Mouse (Mus musculus) MEL (cell line): Measurements from ENCODE around the gene Igf1r. TPM values are rescaled to one million over a fixed set of nuclear protein-coding genes. Genes with fewer than 3 reads are reported as not detected.

Source experiments
- DNase-seq: peaks from one replicate; pipeline ENCODE4 v3.0.0; 2011; ENCODE audit warnings: low read depth, low spot score
- H3K27ac ChIP-seq: 2 replicates; pipeline ENCODE4 v1.5.1; 2012; ENCODE audit warnings: low read depth, mild to moderate bottlenecking, control low read depth, low read length, moderate library complexity; ENCODE audit not compliant: control insufficient read depth
- H3K27me3 ChIP-seq, 2 experiments: fragments of 150-350 bp in 1 of 2; sonication (generic) in 1 of 2; 2 replicates each; pipeline ENCODE4 v1.6.1; 2012; ENCODE audit warnings: low read length in 2 of 2, mild to moderate bottlenecking in 2 of 2, improper control_type of control experiment in 1 of 2, moderate library complexity in 1 of 2; ENCODE audit not compliant: insufficient read depth in 2 of 2, control insufficient read depth in 1 of 2
- H3K36me3 ChIP-seq, 2 experiments: 2 replicates each; pipeline ENCODE4 v1.6.1; 2012 to 2014; ENCODE audit warnings: low read length in 2 of 2, improper control_type of control experiment in 1 of 2, inconsistent platforms in 1 of 2, mild to moderate bottlenecking in 1 of 2; ENCODE audit not compliant: insufficient read depth in 2 of 2, control insufficient read depth in 1 of 2
- H3K4me1 ChIP-seq, 2 experiments: fragments of 150-350 bp in 1 of 2; sonication (generic) in 1 of 2; 2 replicates each; pipeline ENCODE4 v1.6.1; 2012; ENCODE audit warnings: low read length in 2 of 2, improper control_type of control experiment in 1 of 2, mild to moderate bottlenecking in 1 of 2; ENCODE audit not compliant: insufficient read depth in 2 of 2, control insufficient read depth in 1 of 2
- H3K4me3 ChIP-seq, 2 experiments: fragments of 150-350 bp in 1 of 2; sonication (generic) in 1 of 2; 2 replicates each; pipeline ENCODE4 v1.5.1; 2012; ENCODE audit warnings: low read depth in 2 of 2, low read length in 2 of 2, mild to moderate bottlenecking in 2 of 2, moderate library complexity in 2 of 2, control low read depth in 1 of 2, improper control_type of control experiment in 1 of 2; ENCODE audit not compliant: control insufficient read depth in 1 of 2, insufficient read depth in 1 of 2
- H3K79me2 ChIP-seq: 2 replicates; pipeline ENCODE4 v1.6.1; 2012; ENCODE audit warnings: mild to moderate bottlenecking, low read length, moderate library complexity; ENCODE audit not compliant: control insufficient read depth, poor library complexity, insufficient read depth
- H3K9ac ChIP-seq: 2 replicates; pipeline ENCODE4 v1.6.1; 2012; ENCODE audit warnings: low read depth, mild to moderate bottlenecking, control low read depth, low read length, moderate library complexity; ENCODE audit not compliant: control insufficient read depth, poor library complexity, severe bottlenecking
- H3K9me3 ChIP-seq: fragments of 150-350 bp; sonication (generic); replicated peaks from 2 replicates; pipeline ENCODE4 v1.6.1; 2012; ENCODE audit warnings: mild to moderate bottlenecking, low read length, improper control_type of control experiment, moderate library complexity; ENCODE audit not compliant: insufficient read depth
- BHLHE40 ChIP-seq: IDR thresholded peaks from 2 replicates; pipeline ENCODE4 v1.6.1; 2012; ENCODE audit warnings: low read depth, mild to moderate bottlenecking, inconsistent platforms, low read length, improper control_type of control experiment, borderline replicate concordance
- CHD1 ChIP-seq: IDR thresholded peaks from 2 replicates; pipeline ENCODE4 v1.6.1; 2012; ENCODE audit warnings: low read depth, mild to moderate bottlenecking, inconsistent platforms, low read length, improper control_type of control experiment
- ETS1 ChIP-seq: IDR thresholded peaks from 2 replicates; pipeline ENCODE4 v1.6.1; 2012; ENCODE audit warnings: low read depth, mild to moderate bottlenecking, inconsistent platforms, low read length, improper control_type of control experiment, moderate library complexity
- GABPA ChIP-seq: IDR thresholded peaks from 2 replicates; pipeline ENCODE4 v1.6.1; 2012; ENCODE audit warnings: low read depth, mild to moderate bottlenecking, inconsistent platforms, low read length, improper control_type of control experiment, moderate library complexity
- MAX ChIP-seq: IDR thresholded peaks from 2 replicates; pipeline ENCODE4 v1.6.1; 2011; ENCODE audit warnings: low read length, improper control_type of control experiment
- MAZ ChIP-seq: IDR thresholded peaks from 2 replicates; pipeline ENCODE4 v1.6.1; 2012; ENCODE audit warnings: low read depth, mild to moderate bottlenecking, inconsistent platforms, low read length, improper control_type of control experiment
- MEF2A ChIP-seq: IDR thresholded peaks from 2 replicates; pipeline ENCODE4 v1.6.1; 2014; ENCODE audit warnings: low read depth, mild to moderate bottlenecking, inconsistent platforms, low read length, improper control_type of control experiment; ENCODE audit not compliant: poor library complexity, insufficient replicate concordance, severe bottlenecking; ENCODE audit errors: extremely low read depth
- MXI1 ChIP-seq: IDR thresholded peaks from 2 replicates; pipeline ENCODE4 v1.6.1; 2011; ENCODE audit warnings: mild to moderate bottlenecking, low read depth, low read length, improper control_type of control experiment
- MYB ChIP-seq: IDR thresholded peaks from 2 replicates; pipeline ENCODE4 v1.6.1; 2011; ENCODE audit warnings: mild to moderate bottlenecking, low read depth, low read length, improper control_type of control experiment
- MYC ChIP-seq: IDR thresholded peaks from 2 replicates; pipeline ENCODE4 v1.6.1; 2011; ENCODE audit warnings: low read depth, mild to moderate bottlenecking, low read length, improper control_type of control experiment, moderate library complexity
- POLR2AphosphoS5 ChIP-seq: IDR thresholded peaks from 2 replicates; pipeline ENCODE4 v1.6.1; 2012; ENCODE audit warnings: low read depth, borderline replicate concordance, mild to moderate bottlenecking, inconsistent platforms, low read length, moderate library complexity, mixed read lengths
- RAD21 ChIP-seq: IDR thresholded peaks from 2 replicates; pipeline ENCODE4 v1.6.1; 2011; ENCODE audit warnings: mild to moderate bottlenecking, low read depth, low read length, improper control_type of control experiment
- RCOR1 ChIP-seq: IDR thresholded peaks from 2 replicates; pipeline ENCODE4 v1.6.1; 2012; ENCODE audit warnings: low read depth, mild to moderate bottlenecking, inconsistent platforms, low read length, improper control_type of control experiment
- TAL1 ChIP-seq: IDR thresholded peaks from 2 replicates; pipeline ENCODE4 v1.6.1; 2012; ENCODE audit warnings: mild to moderate bottlenecking, inconsistent platforms, low read length, moderate library complexity, mixed read lengths
- TCF12 ChIP-seq: IDR thresholded peaks from 2 replicates; pipeline ENCODE4 v1.6.1; 2014; ENCODE audit warnings: low read depth, mild to moderate bottlenecking, inconsistent platforms, low read length, improper control_type of control experiment, moderate library complexity
- UBTF ChIP-seq: IDR thresholded peaks from 2 replicates; pipeline ENCODE4 v1.6.1; 2012; ENCODE audit warnings: low read depth, mild to moderate bottlenecking, inconsistent platforms, low read length, improper control_type of control experiment, moderate library complexity, borderline replicate concordance; ENCODE audit not compliant: insufficient read depth
- USF1 ChIP-seq: IDR thresholded peaks from 2 replicates; pipeline ENCODE4 v1.6.1; 2014; ENCODE audit warnings: low read depth, mild to moderate bottlenecking, inconsistent platforms, low read length, improper control_type of control experiment, moderate library complexity
- USF2 ChIP-seq, 2 experiments: IDR thresholded peaks; 2 replicates each; pipeline ENCODE4 v1.6.1; 2011 to 2012; ENCODE audit warnings: improper control_type of control experiment in 2 of 2, low read length in 2 of 2, borderline replicate concordance in 1 of 2, inconsistent platforms in 1 of 2, low read depth in 1 of 2, mild to moderate bottlenecking in 1 of 2; ENCODE audit not compliant: insufficient read depth in 1 of 2
- ZC3H11A ChIP-seq: IDR thresholded peaks from 2 replicates; pipeline ENCODE4 v1.6.1; 2012; ENCODE audit warnings: low read depth, mild to moderate bottlenecking, inconsistent platforms, low read length, improper control_type of control experiment
- ZKSCAN1 ChIP-seq: IDR thresholded peaks from 2 replicates; pipeline ENCODE4 v1.6.1; 2012; ENCODE audit warnings: low read depth, mild to moderate bottlenecking, inconsistent platforms, low read length, improper control_type of control experiment, moderate library complexity
- polyA plus RNA-seq, 2 experiments: library from polyadenylated mRNA; stranded (reverse) in 1 of 2; unstranded in 1 of 2; fragments of >175 nt in 1 of 2; fragments of >200 nt in 1 of 2; gene quantifications; 2 replicates each; pipeline versions ENCODE4 v1.2.1 to v1.2.4; 2012; ENCODE audit warnings: low replicate concordance in 2 of 2, low read depth in 1 of 2; ENCODE audit not compliant: insufficient read length in 2 of 2, insufficient read depth in 1 of 2, missing spikeins in 1 of 2
- total RNA-seq: library from RNA; depleted of rRNA; stranded (reverse); fragments of 300-350 nt; gene quantifications from 2 replicates; pipeline ENCODE4 v1.2.3, GENCODE M21; 2012

Gene Igf1r
- total and polyA plus RNA-seq, 3 experiments = 11.8 to 11.9 TPM; not detected in 1

- no peak overlapping the region for H3K4me3 ChIP-seq
- no peak overlapping the region for H3K27ac ChIP-seq
- no peaks in the 10 kb centered on the region for H3K79me2 ChIP-seq
- H3K36me3 ChIP-seq = no peaks in the 10 kb centered on the region
- TF ChIP-seq BHLHE40 (no peak), CHD1 (no peak), ETS1 (no peak), USF1 (no peak), ZC3H11A (no peak), MYB (no peak), RAD21 (no peak), GABPA (no peak), RCOR1 (no peak), MAX (no peak), ZKSCAN1 (no peak), MAZ (no peak), TAL1 (no peak), TCF12 (no peak), POLR2AphosphoS5 (no peak), MEF2A (no peak), UBTF (no peak), MYC (no peak), USF2 (IDR thresholded peaks at IDR 0.05; ENCODE audit: borderline replicate concordance in 1 of 2, insufficient read depth in 1 of 2, low read depth in 1 of 2, low read length in 2 of 2) (no peak), MXI1 (no peak)
- no peak overlapping the region for H3K9ac ChIP-seq
- H3K27me3 ChIP-seq = no peaks in the 10 kb centered on the region
- H3K4me1 ChIP-seq = no peaks in the 10 kb centered on the region
- no peaks in the 10 kb centered on the region for H3K9me3 ChIP-seq
- no peak for DNase-seq
Measured at GRCm38 (mm10) chr7:68275838-68276731, 323.5 kb downstream of the Igf1r start.
